8 mouse cellular contexts compared by ENCODE assay signal in genomic region chr11:117265981-117266905, GRCm38 (mm10).
A peak's percentile ranks its signal among the peaks of the same experiment; 100 is the strongest.
DNase-seq lines count a peak whose midpoint lies in the region; ATAC-seq lines count a peak whose summit lies in the region.

No protein-coding gene starts in this region.

- H3K9me3 ChIP-seq in erythroblast, embryonic 14.5 days (ENCODE audit: control insufficient read depth, low read length): no peaks in the 10 kb centered on the region
- no peaks in the 10 kb centered on the region for H3K9me3 ChIP-seq in forebrain, embryonic 10.5 days
- H3K9me3 ChIP-seq in heart, embryonic 16.5 days (replicated peaks; ENCODE audit: control insufficient read depth, low read length): no peaks in the 10 kb centered on the region
- no peaks in the 10 kb centered on the region for H3K9me3 ChIP-seq in neural tube, embryonic 14.5 days (ENCODE audit: control insufficient read depth, low read length)

- under 1% methylated on average over 67 of the region's 69 CpGs for WGBS in forebrain, embryonic 10.5 days
- under 1% methylated on average over 65 of the region's 69 CpGs for WGBS in heart, embryonic 16.5 days
- under 1% methylated on average over 66 of the region's 69 CpGs for WGBS in neural tube, embryonic 14.5 days

- H3K4me2 ChIP-seq in heart, embryonic 16.5 days (ENCODE audit: low read depth, low read length): peak overlapping the region; percentile 83
- peak overlapping the region; percentile 72 for H3K4me2 ChIP-seq in neural tube, embryonic 14.5 days (ENCODE audit: low read depth, low read length)

- peak; percentile 89 for DNase-seq in forebrain, embryonic 10.5 days (ENCODE audit: extremely low spot score, low spot score)
- peak; percentile 97 for DNase-seq in kidney, postnatal 10 days
- peak; percentile 88 to 91 for DNase-seq in lung, adult 18-20 months
- DNase-seq in testis, postnatal 10 days (ENCODE audit: low spot score): peak; percentile 92

- H3K4me1 ChIP-seq in erythroblast, embryonic 14.5 days (ENCODE audit: control insufficient read depth): no peaks in the 10 kb centered on the region
- H3K4me1 ChIP-seq in forebrain, embryonic 10.5 days: peaks cover 86% of the 10 kb centered on the region
- peaks cover 50% of the 10 kb centered on the region for H3K4me1 ChIP-seq in heart, embryonic 16.5 days (ENCODE audit: control insufficient read depth, insufficient read depth, low read length)
- peaks cover 26% of the 10 kb centered on the region for H3K4me1 ChIP-seq in neural tube, embryonic 14.5 days (ENCODE audit: control insufficient read depth, insufficient read depth, low read length)

- H3K9ac ChIP-seq in heart, embryonic 16.5 days (ENCODE audit: low read length): peak overlapping the region; percentile 78
- H3K9ac ChIP-seq in neural tube, embryonic 14.5 days (replicated peaks; ENCODE audit: low read depth, low read length): peak overlapping the region; percentile 60

- peak overlapping the region; percentile 50 for H3K4me3 ChIP-seq in erythroblast, embryonic 14.5 days (replicated peaks)
- H3K4me3 ChIP-seq in forebrain, embryonic 10.5 days: peak overlapping the region; percentile 69
- H3K4me3 ChIP-seq in heart, embryonic 16.5 days (ENCODE audit: low read length): peak overlapping the region; percentile 75
- peak overlapping the region; percentile 43 for H3K4me3 ChIP-seq in neural tube, embryonic 14.5 days (ENCODE audit: low read depth, low read length)

- peaks cover 24% of the 10 kb centered on the region for H3K27me3 ChIP-seq in erythroblast, embryonic 14.5 days (ENCODE audit: control insufficient read depth)
- peaks cover 17% of the 10 kb centered on the region for H3K27me3 ChIP-seq in forebrain, embryonic 10.5 days (ENCODE audit: poor library complexity, severe bottlenecking)
- H3K27me3 ChIP-seq in heart, embryonic 16.5 days (ENCODE audit: control insufficient read depth, insufficient read depth, low read length): peaks cover 24% of the 10 kb centered on the region
- no peaks in the 10 kb centered on the region for H3K27me3 ChIP-seq in neural tube, embryonic 14.5 days (ENCODE audit: control insufficient read depth, insufficient read depth, low read length)

- no peak for ATAC-seq in erythroblast, adult 5-6 weeks (replicated peaks; ENCODE audit: low FRiP score, poor library complexity, severe bottlenecking)
- ATAC-seq in heart, embryonic 16.5 days (replicated peaks; ENCODE audit: extremely low read depth, insufficient read depth, low FRiP score): peak; percentile 84
- ATAC-seq in neural tube, embryonic 14.5 days (ENCODE audit: low read depth): peak; percentile 65

- H3K27ac ChIP-seq in forebrain, embryonic 10.5 days: peak overlapping the region; percentile 95
- H3K27ac ChIP-seq in heart, embryonic 16.5 days (ENCODE audit: low read length): peak overlapping the region; percentile 86
- no peak overlapping the region for H3K27ac ChIP-seq in neural tube, embryonic 14.5 days (ENCODE audit: low read depth, low read length)

- H3K36me3 ChIP-seq in erythroblast, embryonic 14.5 days (ENCODE audit: control insufficient read depth): no peaks in the 10 kb centered on the region
- peaks cover 19% of the 10 kb centered on the region for H3K36me3 ChIP-seq in forebrain, embryonic 10.5 days (replicated peaks)
- no peaks in the 10 kb centered on the region for H3K36me3 ChIP-seq in heart, embryonic 16.5 days (ENCODE audit: control insufficient read depth, insufficient read depth)
- H3K36me3 ChIP-seq in neural tube, embryonic 14.5 days (ENCODE audit: control insufficient read depth, insufficient read depth, low read length): no peaks in the 10 kb centered on the region
